Mouse (Mus musculus) kidney, embryonic 14.5 days (tissue): Measurements from ENCODE around the gene Foxl2. TPM values are rescaled to one million over a fixed set of nuclear protein-coding genes. Genes with fewer than 3 reads are reported as not detected.

Source experiments
- ATAC-seq: fragments of 200-750 bp; cut with Nextera tagmentation; 2 replicates; pipeline ENCODE4 v1.8.0; 2017; ENCODE audit warnings: moderate number of reproducible peaks, mild to moderate bottlenecking, moderate TSS enrichment, moderate library complexity; ENCODE audit not compliant: low FRiP score, low TSS enrichment
- H3K27ac ChIP-seq: fragments of 300-500 bp; sonication (generic); 2 replicates; pipeline ENCODE4 v1.5.1; 2014; ENCODE audit warnings: low read depth, mild to moderate bottlenecking, low read length, moderate library complexity, mixed read lengths
- H3K27me3 ChIP-seq: fragments of 300-500 bp; sonication (generic); 2 replicates; pipeline ENCODE4 v1.6.1; 2014; ENCODE audit warnings: mild to moderate bottlenecking, low read length; ENCODE audit not compliant: control insufficient read depth, insufficient read depth
- H3K36me3 ChIP-seq: fragments of 300-500 bp; sonication (generic); 2 replicates; pipeline ENCODE4 v1.6.1; 2014; ENCODE audit warnings: low read length, mixed read lengths; ENCODE audit not compliant: control insufficient read depth, insufficient read depth
- H3K4me1 ChIP-seq: fragments of 300-500 bp; sonication (generic); 2 replicates; pipeline ENCODE4 v1.6.1; 2014; ENCODE audit warnings: low read length, mixed read lengths; ENCODE audit not compliant: control insufficient read depth, insufficient read depth
- H3K4me2 ChIP-seq: fragments of 300-500 bp; sonication (generic); replicated peaks from 2 replicates; pipeline ENCODE4 v1.6.1; 2014; ENCODE audit warnings: low read depth, mild to moderate bottlenecking, low read length
- H3K4me3 ChIP-seq: fragments of 300-500 bp; sonication (generic); 2 replicates; pipeline ENCODE4 v1.5.1; 2014; ENCODE audit warnings: mild to moderate bottlenecking, low read length
- H3K9ac ChIP-seq: fragments of 300-500 bp; sonication (generic); 2 replicates; pipeline ENCODE4 v1.6.1; 2014; ENCODE audit warnings: low read depth, mild to moderate bottlenecking, low read length, moderate library complexity
- H3K9me3 ChIP-seq: fragments of 300-500 bp; sonication (generic); 2 replicates; pipeline ENCODE4 v1.6.1; 2016; ENCODE audit warnings: low read length; ENCODE audit not compliant: control insufficient read depth
- WGBS: fragments of 180-500 bp; shearing (Covaris S2); extraction: QIAGEN DNeasy Blood & Tissue Kit; methylation state at CpG from one replicate; pipeline ENCODE4 v1.1.7; 2014; 5-methylcytosine and 5-hydroxymethylcytosine counted together
- polyA plus RNA-seq: library from polyadenylated mRNA; unstranded; fragments of >200 nt; fragmentation: Nextera tagmentation; extraction: Ambion mirVana; gene quantifications from 2 replicates; pipeline ENCODE4 v1.2.1, GENCODE M21; 2014

The Foxl2 gene
- polyA plus RNA-seq, 1 experiment from 2014 or later: not detected

DNA sequence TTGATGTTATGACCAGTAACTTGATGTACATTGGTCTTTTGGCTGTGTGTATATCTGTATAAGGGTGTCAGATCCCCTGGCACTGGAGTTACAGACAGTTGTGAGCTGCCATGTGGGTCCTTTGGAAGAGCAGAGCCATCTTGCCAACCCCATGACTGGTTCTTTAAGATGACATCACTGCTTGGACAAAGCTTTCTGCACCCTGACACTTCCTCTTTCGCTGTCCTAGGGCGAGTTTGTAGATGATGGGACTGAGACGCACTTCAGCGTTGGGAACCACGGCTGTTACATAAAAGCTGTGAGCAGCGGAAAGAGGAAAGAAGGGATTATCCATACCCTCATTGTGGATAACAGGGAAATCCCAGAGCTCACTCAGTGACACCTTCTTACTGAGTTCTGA lies 46.2 kb downstream of the Foxl2 start:
- 91% methylated on average over 6 of the region's 6 CpGs for WGBS
- no peak for ATAC-seq
- H3K27me3 ChIP-seq: no peaks in the 10 kb centered on the region
- H3K4me2 ChIP-seq: no peak overlapping the region
- no peaks in the 10 kb centered on the region for H3K4me1 ChIP-seq
- H3K27ac ChIP-seq: no peak overlapping the region
- H3K9ac ChIP-seq: no peak overlapping the region
- peaks cover 2% of the 10 kb centered on the region; the same call in 1 of the 2 replicates for H3K36me3 ChIP-seq
- H3K9me3 ChIP-seq: no peaks in the 10 kb centered on the region
- no peak overlapping the region for H3K4me3 ChIP-seq

Other genes starting within 250 kb of the Foxl2 start
- gene Prr23a1, start 112.8 kb upstream of the Foxl2 start, polyA plus RNA-seq: not detected in 2 replicates
- not detected in 2 replicates for gene Prr23a2, start 98.8 kb upstream of the Foxl2 start, polyA plus RNA-seq
- not detected in 2 replicates for gene Prr23a3, start 90.5 kb upstream of the Foxl2 start, polyA plus RNA-seq
- not detected in 2 replicates for gene 7420426K07Rik, start 52.2 kb upstream of the Foxl2 start, polyA plus RNA-seq
- 52.0 and 55.7 TPM in 2 replicates for gene Faim, start 31.1 kb downstream of the Foxl2 start, polyA plus RNA-seq
- 0.13 TPM in 1 of 2 replicates, not detected in the other for gene Gm1123, start 80.4 kb downstream of the Foxl2 start, polyA plus RNA-seq
- gene Pik3cb, start 185.3 kb downstream of the Foxl2 start, polyA plus RNA-seq: 1.0 and 1.1 TPM in 2 replicates